Mouse (Mus musculus): Measurements from ENCODE around the gene Fam19a2.

The Fam19a2 gene

GRCm38 (mm10) chr10:123710738-123711137 is 446.9 kb downstream of the Fam19a2 start:
- no peak for DNase-seq (ENCODE audit: extremely low read depth, low read depth, low spot score)

GRCm38 (mm10) chr10:123721952-123722460 is 458.2 kb downstream of the Fam19a2 start:
- DNase-seq (ENCODE audit: extremely low read depth, low read depth, low spot score): no peak

GRCm38 (mm10) chr10:123723641-123724040 is 459.8 kb downstream of the Fam19a2 start:
- no peak for DNase-seq (ENCODE audit: extremely low read depth, low read depth, low spot score)

DNA sequence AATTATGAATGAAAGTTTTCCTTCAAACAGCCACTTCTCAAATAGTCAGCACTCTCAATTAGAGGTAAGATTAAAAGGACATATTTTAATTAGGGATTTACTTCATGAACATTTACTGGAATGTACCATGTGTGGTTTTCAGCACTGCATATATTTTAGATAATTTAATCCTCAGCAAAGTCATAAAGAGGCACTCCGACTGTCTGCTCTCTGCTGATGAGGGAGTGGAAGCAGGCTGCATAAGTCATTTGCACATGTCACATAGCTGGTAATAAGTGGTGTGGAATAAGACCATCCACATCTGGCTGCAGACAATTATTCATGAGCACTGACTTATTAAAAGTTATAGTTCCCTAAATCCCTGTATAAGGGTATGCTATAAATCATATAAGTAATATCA is 484.5 kb downstream of the Fam19a2 start:
- no peak for DNase-seq (ENCODE audit: extremely low read depth, low read depth, low spot score)

GRCm38 (mm10) chr10:123751676-123752280 is 488.0 kb downstream of the Fam19a2 start:
- DNase-seq (ENCODE audit: extremely low read depth, low read depth, low spot score): no peak

GRCm38 (mm10) chr10:123752755-123753154 is 489.0 kb downstream of the Fam19a2 start:
- no peak for DNase-seq (ENCODE audit: extremely low read depth, low read depth, low spot score)

- DNase-seq (ENCODE audit: extremely low read depth, low read depth, low spot score): no peak
These were observed 490.2 kb downstream of the Fam19a2 start for GRCm38 (mm10) chr10:123753996-123754395.

GRCm38 (mm10) chr10:123789374-123789773 is 525.6 kb downstream of the Fam19a2 start:
- DNase-seq (ENCODE audit: extremely low read depth, low read depth, low spot score): no peak
